Mouse (Mus musculus) liver, embryonic 14.5 days (tissue): ENCODE measurements around the gene Thap4. TPM values are rescaled to one million over a fixed set of nuclear protein-coding genes. Genes with fewer than 3 reads are reported as not detected.

Experiments
- ATAC-seq: fragments of 200-750 bp; cut with Nextera tagmentation; 2 replicates; pipeline ENCODE4 v1.8.0; 2017; ENCODE audit warnings: moderate number of reproducible peaks, mild to moderate bottlenecking, moderate library complexity; ENCODE audit not compliant: insufficient read depth
- DNase-seq, 3 experiments: peaks; one replicate each; pipeline ENCODE4 v3.0.0-alpha.2; 2012 to 2013; ENCODE audit warnings: low read depth in 3 of 3, low spot score in 3 of 3
- H3K27ac ChIP-seq: fragments of 300-500 bp; sonication (generic); 2 replicates; pipeline ENCODE4 v1.5.1; 2014; ENCODE audit warnings: moderate library complexity, mild to moderate bottlenecking, control low read depth, inconsistent platforms
- H3K27me3 ChIP-seq: fragments of 300-500 bp; sonication (generic); 2 replicates; pipeline ENCODE4 v1.6.1; 2014; ENCODE audit warnings: mild to moderate bottlenecking, low read length, moderate library complexity; ENCODE audit not compliant: control insufficient read depth, insufficient read depth
- H3K36me3 ChIP-seq: fragments of 300-500 bp; sonication (generic); replicated peaks from 2 replicates; pipeline ENCODE4 v1.6.1; 2014; ENCODE audit warnings: low read depth; ENCODE audit not compliant: control insufficient read depth, insufficient read depth
- H3K4me1 ChIP-seq, 2 experiments: fragments of 200-500 bp in 1 of 2; fragments of 300-500 bp in 1 of 2; sonication (generic) in 1 of 2; replicated peaks; 2 replicates each; pipeline ENCODE4 v1.6.1; 2012 to 2014; ENCODE audit warnings: antibody characterized with exemption in 1 of 2, inconsistent platforms in 1 of 2, low read length in 1 of 2; ENCODE audit not compliant: control insufficient read depth in 2 of 2, insufficient read depth in 2 of 2
- H3K4me2 ChIP-seq: fragments of 300-500 bp; sonication (generic); 2 replicates; pipeline ENCODE4 v1.6.1; 2014; ENCODE audit warnings: low read depth, mild to moderate bottlenecking, control low read depth, moderate library complexity
- H3K4me3 ChIP-seq, 2 experiments: fragments of 200-500 bp in 1 of 2; fragments of 300-500 bp in 1 of 2; sonication (generic) in 1 of 2; 2 replicates each; pipeline ENCODE4 v1.5.1; 2012 to 2014; ENCODE audit warnings: low read depth in 2 of 2, low read length in 2 of 2, mild to moderate bottlenecking in 2 of 2, control low read depth in 1 of 2, inconsistent platforms in 1 of 2, moderate library complexity in 1 of 2; ENCODE audit not compliant: insufficient read depth in 1 of 2
- H3K9ac ChIP-seq: fragments of 300-500 bp; sonication (generic); replicated peaks from 2 replicates; pipeline ENCODE4 v1.6.1; 2014; ENCODE audit warnings: mild to moderate bottlenecking, control low read depth, moderate library complexity
- H3K9me3 ChIP-seq: fragments of 300-500 bp; sonication (generic); 2 replicates; pipeline ENCODE4 v1.6.1; 2016; ENCODE audit warnings: low read length, mixed read lengths; ENCODE audit not compliant: control insufficient read depth
- CTCF ChIP-seq: IDR thresholded peaks from 2 replicates; pipeline ENCODE4 v1.5.1; 2016; ENCODE audit warnings: antibody characterized with exemption, low read depth, control low read depth
- EP300 ChIP-seq: IDR thresholded peaks from 2 replicates; pipeline ENCODE4 v1.6.1; 2016; ENCODE audit warnings: antibody characterized with exemption, low read depth
- WGBS: fragments of 180-500 bp; shearing (Covaris S2); extraction: QIAGEN DNeasy Blood & Tissue Kit; methylation state at CpG from one replicate; pipeline ENCODE4 v1.1.7; 2014; ENCODE audit not compliant: insufficient replicate concordance; 5-methylcytosine and 5-hydroxymethylcytosine counted together
- polyA plus RNA-seq, 2 experiments: library from polyadenylated mRNA; depleted of rRNA in 1 of 2; stranded (reverse) in 1 of 2; unstranded in 1 of 2; fragments of >200 nt; fragmentation: Nextera tagmentation in 1 of 2; extraction: Ambion mirVana in 1 of 2; gene quantifications; 2 replicates each; pipeline versions ENCODE4 v1.2.1 to v1.2.3; 2012 to 2014

Thap4 gene
- polyA plus RNA-seq, 2 experiments: 10.5 to 11.7 TPM

GRCm38 (mm10) chr1:93756154-93756553 lies 1.5 kb upstream of the Thap4 start:
- peak overlapping the region; percentile 99 for H3K4me2 ChIP-seq
- H3K9ac ChIP-seq: peak overlapping the region; percentile 85

GRCm38 (mm10) chr1:93755618-93756017 lies 954 bp upstream of the Thap4 start:
- 24% methylated on average over 7 of the region's 7 CpGs for WGBS

More at GRCm38 (mm10) chr1:93756154-93756553, 1.5 kb upstream of the Thap4 start:
- no peaks in the 10 kb centered on the region for H3K9me3 ChIP-seq
- TF ChIP-seq CTCF: no peak
- peak; percentile 75 for TF ChIP-seq EP300
- DNase-seq (peak; percentile 54 to 61 (median 57)), ATAC-seq (peak; percentile 10; the same call in 1 of the 2 replicates)
- H3K4me3 ChIP-seq: peak overlapping the region; percentile 69 to 90
- H3K36me3 ChIP-seq: no peaks in the 10 kb centered on the region
- no peaks in the 10 kb centered on the region for H3K27me3 ChIP-seq
- peaks cover 33 to 35% of the 10 kb centered on the region in 2 experiments for H3K4me1 ChIP-seq
- H3K27ac ChIP-seq: peak overlapping the region; percentile 71

GRCm38 (mm10) chr1:93755291-93755610 lies 587 bp upstream of the Thap4 start:
- peaks cover 33 to 34% of the 10 kb centered on the region in 2 experiments for H3K4me1 ChIP-seq

More at GRCm38 (mm10) chr1:93755618-93756017, 954 bp upstream of the Thap4 start:
- peak overlapping the region; percentile 71 to 90 for H3K4me3 ChIP-seq
- no peaks in the 10 kb centered on the region for H3K9me3 ChIP-seq
- peak in 1 of 3 experiments; percentile 19 for DNase-seq
- peak overlapping the region; percentile 85 for H3K9ac ChIP-seq
- H3K4me2 ChIP-seq: peak overlapping the region; percentile 99
- peak overlapping the region; percentile 71 for H3K27ac ChIP-seq
- TF ChIP-seq EP300: no peak
- TF ChIP-seq CTCF: no peak
- H3K36me3 ChIP-seq: peaks cover under 1% of the 10 kb centered on the region; the same call in 1 of the 2 replicates
- 0 out of 2 replicates have a peak, but pooled peaks have one; percentile 14 for ATAC-seq
- no peaks in the 10 kb centered on the region for H3K27me3 ChIP-seq
- H3K4me1 ChIP-seq: peaks cover 33 to 35% of the 10 kb centered on the region in 2 experiments

GRCm38 (mm10) chr1:93753911-93754572 lies 622 bp downstream of the Thap4 start:
- H3K4me3 ChIP-seq: peak overlapping the region; percentile 71 to 90
- no peak overlapping the region for H3K27ac ChIP-seq
- no peaks in the 10 kb centered on the region for H3K27me3 ChIP-seq
- ATAC-seq: peak; percentile 38
- no peak for TF ChIP-seq CTCF
- TF ChIP-seq EP300: no peak
- H3K9ac ChIP-seq: peak overlapping the region; percentile 85
- under 1% methylated on average over 59 of the region's 59 CpGs for WGBS
- H3K36me3 ChIP-seq: peaks cover 6% of the 10 kb centered on the region; the same call in 1 of the 2 replicates
- H3K4me1 ChIP-seq: peaks cover 23 to 26% of the 10 kb centered on the region in 2 experiments
- peak overlapping the region; percentile 99 for H3K4me2 ChIP-seq
- H3K9me3 ChIP-seq: no peaks in the 10 kb centered on the region
- no peak for DNase-seq

More at GRCm38 (mm10) chr1:93755291-93755610, 587 bp upstream of the Thap4 start:
- peak overlapping the region; percentile 71 to 90 for H3K4me3 ChIP-seq
- H3K4me2 ChIP-seq: peak overlapping the region; percentile 99
- ATAC-seq (no peak), DNase-seq (peak in 1 of 3 experiments; percentile 32)
- no peaks in the 10 kb centered on the region for H3K9me3 ChIP-seq
- no peak for TF ChIP-seq CTCF
- TF ChIP-seq EP300: no peak
- WGBS: under 1% methylated on average over 13 of the region's 13 CpGs
- peaks cover 4% of the 10 kb centered on the region; the same call in 1 of the 2 replicates for H3K36me3 ChIP-seq
- peak overlapping the region; percentile 85 for H3K9ac ChIP-seq
- H3K27ac ChIP-seq: peak overlapping the region; percentile 71
- H3K27me3 ChIP-seq: no peaks in the 10 kb centered on the region

DNA sequence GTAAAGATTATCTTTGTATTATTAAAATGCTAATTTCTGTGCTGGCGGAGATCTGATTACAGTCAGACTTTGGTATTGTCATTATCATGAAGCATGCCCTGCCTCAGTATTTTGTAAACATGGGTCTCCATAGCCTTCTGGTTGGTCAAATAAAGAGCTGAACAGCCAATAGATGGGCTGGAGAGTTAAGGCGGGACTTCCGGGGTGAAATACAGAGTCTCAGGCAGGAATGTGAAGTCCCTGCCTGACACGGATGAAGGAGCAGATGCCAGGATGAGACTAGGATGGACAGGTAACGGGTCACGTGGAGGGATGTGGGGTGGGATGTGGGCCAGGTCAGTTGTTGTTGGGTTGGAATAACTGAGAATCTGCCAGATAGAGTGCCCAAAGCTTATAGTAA lies 3.4 kb downstream of the Thap4 start, which contains the start of gene Atg4b:
Gene Atg4b (plus strand): TSS at position 211 of the 400 bp plus-strand sequence.
- no peak for ATAC-seq
- H3K9me3 ChIP-seq: no peaks in the 10 kb centered on the region
- peaks cover 9 to 11% of the 10 kb centered on the region in 2 experiments for H3K4me1 ChIP-seq
- no peak within 1 kb of the TSS for H3K27ac ChIP-seq
- TF ChIP-seq CTCF (no peak), EP300 (no peak)
- 76% methylated on average over 6 of the region's 6 CpGs for WGBS
- H3K4me2 ChIP-seq: no peak within 1 kb of the TSS
- DNase-seq: no peak
- no peaks in the 10 kb centered on the region for H3K27me3 ChIP-seq
- H3K36me3 ChIP-seq: peaks cover 6% of the 10 kb centered on the region; the same call in 1 of the 2 replicates
- no peak within 1 kb of the TSS for H3K4me3 ChIP-seq
- H3K9ac ChIP-seq: no peak within 1 kb of the TSS
